In the genomic region with DNA sequence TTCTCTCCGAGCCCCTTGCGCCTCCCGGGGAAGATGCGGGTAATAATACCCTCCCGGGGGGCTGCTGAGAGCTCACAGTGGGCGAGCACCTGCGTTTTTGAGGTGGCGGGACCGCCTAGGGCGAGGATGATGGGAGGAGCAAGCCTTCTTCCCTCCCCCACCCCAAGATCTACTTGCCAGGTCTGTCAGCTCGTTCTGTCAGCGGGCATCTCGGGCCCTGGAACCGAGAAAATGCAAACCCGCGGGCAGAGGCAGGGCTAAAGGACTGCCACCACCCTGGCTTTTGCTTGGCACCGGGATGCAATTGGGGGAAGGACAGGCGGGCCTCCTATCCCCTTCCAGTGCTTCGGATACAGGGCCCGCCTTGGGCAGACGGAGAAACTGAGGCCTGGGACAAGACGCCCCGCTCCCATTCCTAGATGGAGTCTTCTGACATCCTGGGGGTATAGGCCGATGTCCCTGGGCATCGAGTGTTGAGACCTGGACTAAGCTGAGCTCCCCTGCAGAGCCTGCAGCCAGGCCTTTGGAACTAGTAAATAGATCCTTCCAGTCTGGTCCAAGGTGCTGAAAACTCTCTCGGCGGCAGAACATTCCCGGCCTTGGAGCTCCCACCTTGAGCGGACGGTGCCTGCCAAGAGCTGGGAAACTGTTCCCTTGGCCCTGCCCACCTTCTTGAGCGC, we compare ENCODE assay signal across 8 mouse cellular contexts. TPM values are rescaled to one million over a fixed set of nuclear protein-coding genes. Genes with fewer than 3 reads are reported as not detected.
DNase-seq lines count a peak whose midpoint lies in the region; ATAC-seq and TF ChIP-seq lines count a peak whose summit lies in the region.

No protein-coding gene starts in this region.

- 2% methylated on average over 31 of the region's 31 CpGs for WGBS in heart, embryonic 15.5 days
- WGBS in liver, embryonic 14.5 days (ENCODE audit: insufficient replicate concordance), result 7% methylated on average over 31 of the region's 31 CpGs
- 4% methylated on average over 31 of the region's 31 CpGs for WGBS in stomach, embryonic 16.5 days

- peak; percentile 3; the same call in 1 of the 2 replicates for ATAC-seq in heart, embryonic 15.5 days (replicated peaks; ENCODE audit: insufficient number of reproducible peaks, insufficient read depth, low FRiP score, low read depth)
- ATAC-seq in liver, embryonic 14.5 days (ENCODE audit: insufficient read depth), result no peak
- peak; percentile 7; the same call in 1 of the 2 replicates for ATAC-seq in stomach, embryonic 16.5 days (ENCODE audit: insufficient read depth, low FRiP score)

- H3K4me1 ChIP-seq in heart, embryonic 15.5 days (replicated peaks), result peaks cover 46% of the 10 kb centered on the region
- no peaks in the 10 kb centered on the region for H3K4me1 ChIP-seq in liver, embryonic 14.5 days (replicated peaks; ENCODE audit: control insufficient read depth in 2 of 2, insufficient read depth in 2 of 2, low read length in 1 of 2)
- peaks cover 36% of the 10 kb centered on the region for H3K4me1 ChIP-seq in stomach, embryonic 16.5 days (ENCODE audit: control insufficient read depth, insufficient read depth, low read length)

- H3K9ac ChIP-seq in heart, embryonic 15.5 days, result peak overlapping the region; percentile 91
- no peak overlapping the region for H3K9ac ChIP-seq in liver, embryonic 14.5 days (replicated peaks)
- peak overlapping the region; percentile 86 for H3K9ac ChIP-seq in stomach, embryonic 16.5 days (ENCODE audit: low read length)

- no peaks in the 10 kb centered on the region for H3K36me3 ChIP-seq in heart, embryonic 15.5 days
- no peaks in the 10 kb centered on the region for H3K36me3 ChIP-seq in liver, embryonic 14.5 days (replicated peaks; ENCODE audit: control insufficient read depth, insufficient read depth, low read depth)
- no peaks in the 10 kb centered on the region for H3K36me3 ChIP-seq in stomach, embryonic 16.5 days (ENCODE audit: control insufficient read depth, insufficient read depth, low read length)

- no peaks in the 10 kb centered on the region for H3K27me3 ChIP-seq in heart, embryonic 15.5 days
- H3K27me3 ChIP-seq in liver, embryonic 14.5 days (ENCODE audit: control insufficient read depth, insufficient read depth, low read length), result peaks cover 45% of the 10 kb centered on the region
- H3K27me3 ChIP-seq in stomach, embryonic 16.5 days (ENCODE audit: control insufficient read depth, insufficient read depth, low read length), result no peaks in the 10 kb centered on the region

- no peaks in the 10 kb centered on the region for H3K9me3 ChIP-seq in heart, embryonic 15.5 days (replicated peaks)
- H3K9me3 ChIP-seq in liver, embryonic 14.5 days (ENCODE audit: control insufficient read depth, low read length), result no peaks in the 10 kb centered on the region
- no peaks in the 10 kb centered on the region for H3K9me3 ChIP-seq in stomach, embryonic 16.5 days (replicated peaks; ENCODE audit: control insufficient read depth, low read length)

- H3K4me3 ChIP-seq in heart, embryonic 15.5 days, result peak overlapping the region; percentile 86
- peak overlapping the region; percentile 42 to 48 for H3K4me3 ChIP-seq in liver, embryonic 14.5 days (ENCODE audit: insufficient read depth in 1 of 2, low read depth in 2 of 2, low read length in 2 of 2)
- H3K4me3 ChIP-seq in stomach, embryonic 16.5 days (replicated peaks; ENCODE audit: low read length), result peak overlapping the region; percentile 74

- peak overlapping the region; percentile 98 for H3K4me2 ChIP-seq in heart, embryonic 15.5 days
- peak overlapping the region; percentile 60 for H3K4me2 ChIP-seq in liver, embryonic 14.5 days (ENCODE audit: low read depth)
- peak overlapping the region; percentile 90 for H3K4me2 ChIP-seq in stomach, embryonic 16.5 days (ENCODE audit: low read depth, low read length)

- peak overlapping the region; percentile 96 for H3K27ac ChIP-seq in heart, embryonic 15.5 days
- H3K27ac ChIP-seq in liver, embryonic 14.5 days, result no peak overlapping the region
- peak overlapping the region; percentile 93 for H3K27ac ChIP-seq in stomach, embryonic 16.5 days (ENCODE audit: low read length)

- no peak for TF ChIP-seq CTCF in liver, embryonic 14.5 days (IDR thresholded peaks at IDR 0.05; ENCODE audit: low read depth)

- DNase-seq in heart, adult 9 months (ENCODE audit: low spot score in 2 of 2), result no peak
- DNase-seq in brain, adult 2 months (ENCODE audit: low read depth, low spot score), result peak; percentile 87
- DNase-seq in heart, postnatal 4 days, result peak; percentile 52
- DNase-seq in liver, embryonic 14.5 days (ENCODE audit: low read depth in 3 of 3, low spot score in 3 of 3), result no peak
- DNase-seq in adrenal gland, adult (ENCODE audit: inconsistent age in 2 of 2, low spot score in 1 of 2), result no peak
- no peak for DNase-seq in layer of hippocampus, adult 11-12 months (ENCODE audit: low spot score)

- TF ChIP-seq EP300 in liver, embryonic 14.5 days (IDR thresholded peaks at IDR 0.05; ENCODE audit: low read depth), result no peak

RNA-seq across cellular contexts. Expression of a gene that starts 0.8 kb away (rescaled TPM):
- polyA plus RNA-seq in heart, embryonic 15.5 days (2015; fragmentation: Nextera tagmentation; extraction: Ambion mirVana), result 7.8 and 8.8 TPM in 2 replicates
- total RNA-seq in heart, postnatal 4 days (2021), result 10 to 100 TPM; 41.0 to 42.9 TPM
- polyA plus RNA-seq in liver, embryonic 14.5 days (2012; rRNA removed), result 1.6 and 1.7 TPM in 2 replicates
- 1.3 and 1.5 TPM in 2 replicates for polyA plus RNA-seq in liver, embryonic 14.5 days (2014; fragmentation: Nextera tagmentation; extraction: Ambion mirVana)
- polyA plus RNA-seq in stomach, embryonic 16.5 days (2015; fragmentation: Nextera tagmentation; extraction: Ambion mirVana), result 13.2 and 13.3 TPM in 2 replicates

Comparison
In these comparisons a context has a peak if more than half of its experiments do, and no peak if none do; other contexts are left out.
1. DNase-seq: peak in brain, adult 2 months (single experiment) and heart, postnatal 4 days (single experiment); none in heart, adult 9 months (0 of 2), liver, embryonic 14.5 days (0 of 3), adrenal gland, adult (0 of 2) and layer of hippocampus, adult 11-12 months (single experiment).
2. Peak in every context shown above with its lines, with median percentiles within 50 percentile points of each other: H3K4me2 ChIP-seq and H3K4me3 ChIP-seq.